ENCODE assay signal across 9 mouse cellular contexts in genomic region chr8:117626040-117626838, GRCm38 (mm10). TPM values are rescaled to one million over a fixed set of nuclear protein-coding genes. Genes with fewer than 3 reads are reported as not detected.
DNase-seq lines count a peak whose midpoint lies in the region; ATAC-seq and TF ChIP-seq lines count a peak whose summit lies in the region.
"Had no signal": no experiment of that assay in that cellular context is flagged by ENCODE, and none has a peak within 500 bp of the region (broad histone marks: within the 10 kb centered on the region; RNA-seq: fewer than 3 reads in every experiment).

No protein-coding gene starts in this region.

- H3K9ac ChIP-seq in heart, adult 2 months (ENCODE audit: low read depth, low read length), result no peak overlapping the region
- H3K9ac ChIP-seq in hindbrain, embryonic 14.5 days, result no peak overlapping the region
- no peak overlapping the region for H3K9ac ChIP-seq in midbrain, embryonic 11.5 days (ENCODE audit: low read length)
- H3K9ac ChIP-seq: midbrain, embryonic 12.5 days had no signal

- H3K4me3 ChIP-seq in heart, adult 2 months, result no peak overlapping the region
- no peak overlapping the region for H3K4me3 ChIP-seq in hindbrain, embryonic 14.5 days (replicated peaks; ENCODE audit: low read length)
- H3K4me3 ChIP-seq in midbrain, embryonic 11.5 days (ENCODE audit: low read depth, low read length), result no peak overlapping the region
- H3K4me3 ChIP-seq: midbrain, embryonic 12.5 days had no signal

- TF ChIP-seq POLR2A in heart, adult 2 months (IDR thresholded peaks at IDR 0.05; ENCODE audit: insufficient read depth, low read depth, low read length), result no peak

- H3K36me3 ChIP-seq in heart, adult 2 months (ENCODE audit: control insufficient read depth, insufficient read depth, low read length), result no peaks in the 10 kb centered on the region
- no peaks in the 10 kb centered on the region for H3K36me3 ChIP-seq in hindbrain, embryonic 14.5 days (replicated peaks; ENCODE audit: control insufficient read depth, insufficient read depth)
- H3K36me3 ChIP-seq in midbrain, embryonic 11.5 days (ENCODE audit: control insufficient read depth, insufficient read depth, low read length), result no peaks in the 10 kb centered on the region
- peaks cover 25% of the 10 kb centered on the region for H3K36me3 ChIP-seq in splenic B cell, adult 2 months (ENCODE audit: control insufficient read depth, insufficient read depth, low read length, poor library complexity, severe bottlenecking)
- H3K36me3 ChIP-seq: midbrain, embryonic 12.5 days had no signal

- 0 out of 2 replicates have a peak, but pooled peaks have one; percentile 15 for TF ChIP-seq EP300 in heart, adult 2 months (IDR thresholded peaks at IDR 0.05; ENCODE audit: insufficient read depth, low read depth, low read length)

- no peak overlapping the region for H3K27ac ChIP-seq in heart, adult 2 months
- H3K27ac ChIP-seq in hindbrain, embryonic 14.5 days, result no peak overlapping the region
- H3K27ac ChIP-seq in midbrain, embryonic 11.5 days (ENCODE audit: low read depth, low read length), result no peak overlapping the region
- H3K27ac ChIP-seq: midbrain, embryonic 12.5 days had no signal

- intact Hi-C loops in heart, adult 2 months (cut with DNase I), result loop anchor here (10.0 kb wide), 1 partner anchor 1439 kb away; no protein-coding TSS in a partner anchor

- no peak for ATAC-seq in hindbrain, embryonic 14.5 days (ENCODE audit: low FRiP score)
- ATAC-seq in midbrain, embryonic 11.5 days (ENCODE audit: low FRiP score), result no peak

- no peaks in the 10 kb centered on the region for H3K79me2 ChIP-seq in heart, adult 2 months (replicated peaks; ENCODE audit: control insufficient read depth, insufficient read depth, low read length)

- H3K4me1 ChIP-seq in heart, adult 2 months (ENCODE audit: control insufficient read depth, insufficient read depth, low read length), result no peaks in the 10 kb centered on the region
- no peaks in the 10 kb centered on the region for H3K4me1 ChIP-seq in hindbrain, embryonic 14.5 days (replicated peaks; ENCODE audit: control insufficient read depth, insufficient read depth, low read length)
- no peaks in the 10 kb centered on the region for H3K4me1 ChIP-seq in midbrain, embryonic 11.5 days (ENCODE audit: control insufficient read depth, insufficient read depth, low read length)
- H3K4me1 ChIP-seq: midbrain, embryonic 12.5 days had no signal

- WGBS in heart, adult 2 months, result 74% methylated on average over 14 of the region's 14 CpGs
- 65% methylated on average over 12 of the region's 14 CpGs for WGBS in hindbrain, embryonic 14.5 days
- WGBS in midbrain, embryonic 11.5 days, result 70% methylated on average over 14 of the region's 14 CpGs

- DNase-seq in heart, adult 2 months, result peak; percentile 21 to 23
- DNase-seq in heart, adult 11 months, result no peak
- peak; percentile 73 for DNase-seq in adipocyte (ENCODE audit: low spot score)
- peak; percentile 43 for DNase-seq in embryo, embryonic 11.5 days (ENCODE audit: low read depth, low spot score)
- peak; percentile 82 for DNase-seq in hindbrain, embryonic 14.5 days (ENCODE audit: low spot score)
- DNase-seq in layer of hippocampus, postnatal 25 days (ENCODE audit: extremely low spot score in 1 of 2, low spot score in 1 of 2), result peak; percentile 27 to 58
- DNase-seq in midbrain, embryonic 11.5 days (ENCODE audit: low spot score, missing footprints), result peak; percentile 89
- peak; percentile 75 for DNase-seq in splenic B cell, adult 2 months (ENCODE audit: low read depth, low spot score)

- no peaks in the 10 kb centered on the region for H3K27me3 ChIP-seq in heart, adult 2 months (ENCODE audit: control insufficient read depth, insufficient read depth, low read length)
- no peaks in the 10 kb centered on the region for H3K27me3 ChIP-seq in hindbrain, embryonic 14.5 days (ENCODE audit: control insufficient read depth, insufficient read depth, low read length)
- H3K27me3 ChIP-seq in midbrain, embryonic 11.5 days (ENCODE audit: control insufficient read depth, insufficient read depth, low read length), result no peaks in the 10 kb centered on the region
- H3K27me3 ChIP-seq in splenic B cell, adult 2 months (ENCODE audit: control insufficient read depth, insufficient read depth, low read length, poor library complexity, severe bottlenecking), result no peaks in the 10 kb centered on the region
- H3K27me3 ChIP-seq: midbrain, embryonic 12.5 days had no signal

- H3K4me2 ChIP-seq in hindbrain, embryonic 14.5 days (replicated peaks), result no peak overlapping the region
- no peak overlapping the region for H3K4me2 ChIP-seq in midbrain, embryonic 11.5 days
- H3K4me2 ChIP-seq: midbrain, embryonic 12.5 days had no signal

- 0 out of 2 replicates have a peak, but pooled peaks cover 5% of the 10 kb centered on the region for H3K9me3 ChIP-seq in hindbrain, embryonic 14.5 days (ENCODE audit: control insufficient read depth, low read length)
- H3K9me3 ChIP-seq in midbrain, embryonic 11.5 days (ENCODE audit: control insufficient read depth, low read length), result peaks cover 3% of the 10 kb centered on the region; the same call in 1 of the 2 replicates
- H3K9me3 ChIP-seq: midbrain, embryonic 12.5 days had no signal

- TF ChIP-seq CTCF in heart, adult 2 months (IDR thresholded peaks at IDR 0.05), result peak; percentile 75

RNA-seq across cellular contexts. Expression of gene Sdr42e1, which starts 47.2 kb away (rescaled TPM):
- total RNA-seq in heart, adult 2 months (2021), result 1 to 10 TPM; 1.7 to 2.1 TPM
- 4.8 and 5.2 TPM in 2 replicates for polyA plus RNA-seq in heart, adult 2 months (2012; rRNA removed)
- 1.6 and 1.8 TPM in 2 replicates for polyA plus RNA-seq in hindbrain, embryonic 14.5 days (2014; fragmentation: Nextera tagmentation; extraction: Ambion mirVana)
- total RNA-seq in layer of hippocampus, postnatal 25 days (2021), result 1 to 10 TPM; 4.8 to 5.5 TPM
- polyA plus RNA-seq in midbrain, embryonic 11.5 days (2014; fragmentation: Nextera tagmentation; extraction: Ambion mirVana), result 0.11 and 0.52 TPM in 2 replicates
